In genomic region chr4:105936755-105937514, GRCm38 (mm10) we compare ENCODE assay signal across 23 mouse cellular contexts.
A peak's percentile ranks its signal among the peaks of the same experiment; 100 is the strongest.
DNase-seq lines count a peak whose midpoint lies in the region; ATAC-seq and TF ChIP-seq lines count a peak whose summit lies in the region.
"Had no signal": no experiment of that assay in that cellular context is flagged by ENCODE, and none has a peak within 500 bp of the region (broad histone marks: within the 10 kb centered on the region; RNA-seq: fewer than 3 reads in every experiment).

No protein-coding gene starts in this region.

- WGBS in kidney, embryonic 16.5 days: 89% methylated on average over 7 of the region's 7 CpGs

- H3K9ac ChIP-seq in kidney, embryonic 16.5 days (replicated peaks; ENCODE audit: low read length): no peak overlapping the region
- H3K9ac ChIP-seq: embryonic facial prominence, embryonic 13.5 days; forebrain, embryonic 13.5 days; liver, embryonic 14.5 days; stomach, embryonic 15.5 days had no signal

- no peaks in the 10 kb centered on the region for H3K27me3 ChIP-seq in kidney, embryonic 16.5 days (ENCODE audit: insufficient read depth, low read length)
- H3K27me3 ChIP-seq: embryonic facial prominence, embryonic 13.5 days; forebrain, embryonic 13.5 days; stomach, embryonic 15.5 days had no signal

- no peaks in the 10 kb centered on the region for H3K9me3 ChIP-seq in kidney, embryonic 16.5 days (ENCODE audit: low read length)
- H3K9me3 ChIP-seq: embryonic facial prominence, embryonic 13.5 days; forebrain, embryonic 13.5 days; megakaryocyte, embryonic 14.5 days; stomach, embryonic 15.5 days had no signal

- DNase-seq in layer of hippocampus, adult 2 months (ENCODE audit: low spot score in 2 of 2): no peak
- no peak for DNase-seq in layer of hippocampus, postnatal 25 days (ENCODE audit: extremely low spot score in 1 of 2, low spot score in 1 of 2)
- peak; percentile 31 for DNase-seq in 416B (ENCODE audit: low read depth)
- DNase-seq in natural killer cell, adult 2 months (ENCODE audit: low spot score in 2 of 2): no peak
- DNase-seq in B cell, adult 2 months: no peak
- DNase-seq: adrenal gland, postnatal 10 days; cerebellum, adult 18-20 months; cerebellum, postnatal 36 days; heart, postnatal 4 days; kidney, adult 2 months; kidney, postnatal 36 days; spleen, adult 18-20 months had no signal

- no peak for TF ChIP-seq CTCF in layer of hippocampus, adult 2 months (conservative IDR thresholded peaks at IDR 0.05)

- peak; percentile 79 for ATAC-seq in common myeloid progenitor, adult 5-6 weeks (replicated peaks; ENCODE audit: low read depth, poor library complexity, severe bottlenecking)
- ATAC-seq in hematopoietic stem cell, adult 5-6 weeks (replicated peaks in 1 of 2; ENCODE audit: insufficient read depth in 1 of 2, low FRiP score in 2 of 2, low TSS enrichment in 1 of 2, low read depth in 1 of 2, poor library complexity in 2 of 2, severe bottlenecking in 2 of 2): peak; percentile 91 to 95
- ATAC-seq in kidney, embryonic 16.5 days (ENCODE audit: low FRiP score, low TSS enrichment): no peak
- ATAC-seq: CD4-positive, CD25-positive, alpha-beta regulatory T cell, adult 4 months; forebrain, embryonic 13.5 days; midbrain, embryonic 16.5 days had no signal

- H3K36me3 ChIP-seq in kidney, embryonic 16.5 days (ENCODE audit: insufficient read depth, low read length): no peaks in the 10 kb centered on the region
- H3K36me3 ChIP-seq: embryonic facial prominence, embryonic 13.5 days; G1E; stomach, embryonic 15.5 days had no signal

- H3K27ac ChIP-seq in layer of hippocampus, adult 2 months: peak overlapping the region; percentile 70; the same call in 1 of the 2 replicates
- no peak overlapping the region for H3K27ac ChIP-seq in kidney, embryonic 16.5 days (ENCODE audit: low read length)
- H3K27ac ChIP-seq: embryonic facial prominence, embryonic 13.5 days; forebrain, embryonic 13.5 days; liver, embryonic 14.5 days; stomach, embryonic 15.5 days had no signal

- 0 out of 2 replicates have a peak, but pooled peaks cover 3% of the 10 kb centered on the region for H3K4me1 ChIP-seq in kidney, embryonic 16.5 days (ENCODE audit: insufficient read depth, low read length)
- H3K4me1 ChIP-seq: forebrain, embryonic 13.5 days; stomach, embryonic 15.5 days had no signal

- H3K4me3 ChIP-seq in layer of hippocampus, adult 2 months: no peak overlapping the region
- no peak overlapping the region for H3K4me3 ChIP-seq in kidney, embryonic 16.5 days (ENCODE audit: low read length)
- H3K4me3 ChIP-seq: embryonic facial prominence, embryonic 13.5 days; forebrain, embryonic 13.5 days; megakaryocyte, embryonic 14.5 days; stomach, embryonic 15.5 days had no signal

- H3K4me2 ChIP-seq in kidney, embryonic 16.5 days (replicated peaks; ENCODE audit: low read depth, low read length): no peak overlapping the region
- H3K4me2 ChIP-seq: embryonic facial prominence, embryonic 13.5 days; forebrain, embryonic 13.5 days; stomach, embryonic 15.5 days had no signal
